Mouse (Mus musculus): ENCODE results near the gene Cdk5r1. TPM values are rescaled to one million over a fixed set of nuclear protein-coding genes. Genes with fewer than 3 reads are reported as not detected.

Cdk5r1 gene
- polyA plus RNA-seq, 1 experiment from 2014 or later, result 2.0 TPM

DNA sequence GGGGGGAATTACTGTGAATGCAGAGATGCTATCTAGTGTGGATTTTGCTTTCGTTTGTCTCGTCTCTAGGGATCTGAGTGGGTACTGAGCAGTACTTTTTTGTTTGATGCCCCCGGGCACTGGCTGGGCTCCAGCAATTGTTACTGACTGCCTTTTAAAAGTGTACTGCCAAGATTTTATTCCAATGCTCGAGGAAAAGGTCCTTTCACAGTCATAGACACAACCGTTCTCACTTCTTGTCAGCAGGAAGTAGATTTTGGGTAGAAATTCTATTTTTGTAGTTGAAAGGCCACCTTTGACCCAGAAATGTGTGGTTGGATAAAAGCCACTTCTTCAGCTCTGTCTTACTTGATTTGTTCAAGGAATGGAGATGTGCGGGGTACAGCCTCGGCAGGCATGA lies 37.0 kb downstream of the Cdk5r1 start:
- 66% methylated on average over 7 of the region's 7 CpGs for WGBS
- no peak for ATAC-seq (ENCODE audit: insufficient number of reproducible peaks, insufficient read depth, low FRiP score, low read depth)
- peaks cover 12% of the 10 kb centered on the region; the same call in 1 of the 2 replicates for H3K4me1 ChIP-seq (ENCODE audit: control insufficient read depth, insufficient read depth, low read length)
- H3K36me3 ChIP-seq (ENCODE audit: control insufficient read depth, insufficient read depth, low read length), result no peaks in the 10 kb centered on the region
- no peaks in the 10 kb centered on the region for H3K27me3 ChIP-seq (ENCODE audit: control insufficient read depth, insufficient read depth, low read length)
- H3K9ac ChIP-seq (replicated peaks; ENCODE audit: low read depth, low read length), result no peak overlapping the region
- H3K4me3 ChIP-seq (ENCODE audit: low read depth, low read length), result no peak overlapping the region
- H3K27ac ChIP-seq (ENCODE audit: low read length), result no peak overlapping the region
- H3K9me3 ChIP-seq (ENCODE audit: control insufficient read depth, low read depth, low read length), result no peaks in the 10 kb centered on the region
- H3K4me2 ChIP-seq (replicated peaks; ENCODE audit: low read depth, low read length), result no peak overlapping the region

DNA sequence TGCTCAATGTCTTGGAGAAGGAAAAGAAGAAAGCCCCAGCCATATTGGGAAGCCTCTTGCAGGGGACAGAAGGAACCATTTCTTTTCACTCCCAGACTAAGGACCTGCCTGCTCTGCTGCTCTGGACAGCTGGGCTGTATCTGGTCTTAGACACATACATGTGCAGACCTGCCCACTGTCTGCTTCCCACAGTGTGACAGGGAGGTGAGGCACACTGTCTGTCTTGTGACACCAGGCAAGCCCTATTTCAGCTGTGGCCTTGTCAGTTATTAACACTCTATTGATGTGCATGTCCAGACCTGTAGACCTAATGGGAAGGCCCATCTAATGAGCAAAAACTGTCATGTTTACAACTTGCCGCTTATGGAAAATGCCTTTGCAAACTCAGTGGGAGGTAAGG lies 38.5 kb downstream of the Cdk5r1 start:
- H3K27me3 ChIP-seq (ENCODE audit: control insufficient read depth, insufficient read depth, low read length), result no peaks in the 10 kb centered on the region
- 24% methylated on average over 1 of the region's 1 CpGs for WGBS
- no peak overlapping the region for H3K9ac ChIP-seq (replicated peaks; ENCODE audit: low read depth, low read length)
- no peak overlapping the region for H3K4me2 ChIP-seq (replicated peaks; ENCODE audit: low read depth, low read length)
- H3K9me3 ChIP-seq (ENCODE audit: control insufficient read depth, low read depth, low read length), result no peaks in the 10 kb centered on the region
- no peak for ATAC-seq (ENCODE audit: insufficient number of reproducible peaks, insufficient read depth, low FRiP score, low read depth)
- H3K4me3 ChIP-seq (ENCODE audit: low read depth, low read length), result no peak overlapping the region
- H3K27ac ChIP-seq (ENCODE audit: low read length), result no peak overlapping the region; the same call in 1 of the 2 replicates
- peaks cover 15% of the 10 kb centered on the region; the same call in 1 of the 2 replicates for H3K4me1 ChIP-seq (ENCODE audit: control insufficient read depth, insufficient read depth, low read length)
- no peaks in the 10 kb centered on the region for H3K36me3 ChIP-seq (ENCODE audit: control insufficient read depth, insufficient read depth, low read length)

DNA sequence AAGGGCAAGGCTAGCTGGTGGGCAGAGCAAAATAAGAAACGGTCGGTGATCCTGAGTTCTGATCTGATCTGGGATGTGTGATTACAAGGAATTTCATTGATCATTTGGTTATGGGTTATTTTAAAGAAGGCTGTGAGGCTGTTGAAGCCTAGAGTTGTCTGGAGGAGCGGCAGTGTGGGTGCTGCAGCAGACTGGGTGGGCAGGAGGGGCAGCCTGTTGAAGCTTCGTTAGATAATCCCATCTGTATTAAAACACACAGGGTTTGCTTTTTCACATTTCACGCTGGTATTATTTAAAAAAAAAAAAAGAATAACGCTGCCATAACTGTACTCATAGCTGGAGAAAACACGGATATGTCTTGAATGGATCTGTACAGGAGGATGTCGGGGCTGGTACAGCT lies 39.1 kb downstream of the Cdk5r1 start:
- no peak overlapping the region for H3K4me3 ChIP-seq (ENCODE audit: low read depth, low read length)
- no peaks in the 10 kb centered on the region for H3K9me3 ChIP-seq (ENCODE audit: control insufficient read depth, low read depth, low read length)
- no peaks in the 10 kb centered on the region for H3K27me3 ChIP-seq (ENCODE audit: control insufficient read depth, insufficient read depth, low read length)
- WGBS, result 79% methylated on average over 8 of the region's 8 CpGs
- H3K4me2 ChIP-seq (replicated peaks; ENCODE audit: low read depth, low read length), result no peak overlapping the region
- H3K27ac ChIP-seq (ENCODE audit: low read length), result no peak overlapping the region
- peaks cover 15% of the 10 kb centered on the region; the same call in 1 of the 2 replicates for H3K4me1 ChIP-seq (ENCODE audit: control insufficient read depth, insufficient read depth, low read length)
- ATAC-seq (ENCODE audit: insufficient number of reproducible peaks, insufficient read depth, low FRiP score, low read depth), result no peak
- no peak overlapping the region for H3K9ac ChIP-seq (replicated peaks; ENCODE audit: low read depth, low read length)
- no peaks in the 10 kb centered on the region for H3K36me3 ChIP-seq (ENCODE audit: control insufficient read depth, insufficient read depth, low read length)

DNA sequence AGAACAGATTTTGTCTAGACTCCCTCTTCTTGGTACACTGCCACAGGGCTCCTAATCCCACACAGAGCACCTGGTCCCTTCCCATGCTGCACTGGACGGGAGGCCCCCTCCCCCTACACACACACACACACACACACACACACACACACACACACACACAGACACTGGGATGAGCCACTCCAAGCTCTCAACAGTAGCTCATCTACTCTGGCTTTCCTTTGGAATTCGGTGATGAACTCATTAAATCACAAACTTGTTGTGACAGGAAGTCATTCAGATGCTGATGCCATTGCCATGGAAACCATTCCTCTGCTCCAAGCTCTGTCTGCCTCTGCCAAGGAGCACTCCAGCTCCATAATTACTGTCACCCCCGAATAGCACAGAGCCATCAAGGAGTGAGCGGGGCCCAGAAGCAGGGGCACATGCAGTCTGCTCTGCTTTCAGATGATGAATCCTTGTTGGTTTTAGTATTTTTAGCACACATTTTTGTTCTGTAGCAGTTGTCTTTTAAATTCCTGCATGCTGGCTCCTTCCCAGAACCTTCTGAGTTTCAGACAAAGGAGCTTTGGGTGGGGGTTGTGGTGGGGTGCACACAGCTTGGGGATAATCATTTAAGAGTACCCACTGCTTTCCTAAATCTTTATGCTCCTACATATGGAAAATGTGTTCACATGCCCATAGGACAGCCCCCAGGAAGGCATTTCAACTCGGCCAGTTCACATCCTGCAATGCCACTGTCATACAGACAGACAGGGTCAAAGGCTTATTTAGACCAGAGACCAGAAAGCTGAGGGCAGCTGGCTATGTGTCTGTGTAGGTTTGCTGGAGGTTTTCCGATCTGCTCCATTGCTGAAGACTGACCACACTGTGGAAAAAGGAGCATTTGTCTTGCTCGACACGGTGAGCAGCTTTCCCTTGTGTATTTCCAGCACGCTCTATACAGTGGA lies 41.9 kb downstream of the Cdk5r1 start:
- H3K4me3 ChIP-seq (ENCODE audit: low read depth, low read length), result no peak overlapping the region
- peaks cover 15% of the 10 kb centered on the region; the same call in 1 of the 2 replicates for H3K4me1 ChIP-seq (ENCODE audit: control insufficient read depth, insufficient read depth, low read length)
- no peak overlapping the region for H3K9ac ChIP-seq (replicated peaks; ENCODE audit: low read depth, low read length)
- no peak for ATAC-seq (ENCODE audit: insufficient number of reproducible peaks, insufficient read depth, low FRiP score, low read depth)
- 42% methylated on average over 9 of the region's 9 CpGs for WGBS
- no peaks in the 10 kb centered on the region for H3K9me3 ChIP-seq (ENCODE audit: control insufficient read depth, low read depth, low read length)
- no peak overlapping the region for H3K27ac ChIP-seq (ENCODE audit: low read length)
- H3K36me3 ChIP-seq (ENCODE audit: control insufficient read depth, insufficient read depth, low read length), result no peaks in the 10 kb centered on the region
- no peaks in the 10 kb centered on the region for H3K27me3 ChIP-seq (ENCODE audit: control insufficient read depth, insufficient read depth, low read length)
- H3K4me2 ChIP-seq (replicated peaks; ENCODE audit: low read depth, low read length), result no peak overlapping the region

DNA sequence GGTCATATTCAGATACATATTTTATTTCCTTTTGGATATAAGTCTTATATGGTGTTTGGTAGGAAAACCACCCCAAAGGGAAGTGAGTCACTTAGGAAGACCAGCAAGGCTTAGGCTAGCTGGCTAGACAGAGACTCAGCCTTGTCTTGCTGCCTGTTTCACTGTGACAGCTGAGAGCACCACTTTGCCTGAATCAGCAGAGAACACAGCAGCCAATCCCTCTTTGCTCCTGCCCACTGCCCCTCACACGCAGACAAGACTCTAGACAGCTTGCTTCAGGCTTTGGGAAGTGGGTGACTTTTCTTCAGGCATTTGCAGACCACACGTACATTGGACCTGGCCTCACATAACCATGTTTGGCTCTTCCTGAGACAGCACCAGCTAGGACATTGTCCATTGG lies 44.3 kb downstream of the Cdk5r1 start:
- 0 out of 2 replicates have a peak, but pooled peaks cover 6% of the 10 kb centered on the region for H3K4me1 ChIP-seq (ENCODE audit: control insufficient read depth, insufficient read depth, low read length)
- H3K9me3 ChIP-seq (ENCODE audit: control insufficient read depth, low read depth, low read length), result no peaks in the 10 kb centered on the region
- ATAC-seq (ENCODE audit: insufficient number of reproducible peaks, insufficient read depth, low FRiP score, low read depth), result no peak
- 72% methylated on average over 2 of the region's 2 CpGs for WGBS
- H3K27ac ChIP-seq (ENCODE audit: low read length), result no peak overlapping the region
- H3K36me3 ChIP-seq (ENCODE audit: control insufficient read depth, insufficient read depth, low read length), result no peaks in the 10 kb centered on the region
- H3K4me3 ChIP-seq (ENCODE audit: low read depth, low read length), result no peak overlapping the region
- H3K4me2 ChIP-seq (replicated peaks; ENCODE audit: low read depth, low read length), result no peak overlapping the region
- no peaks in the 10 kb centered on the region for H3K27me3 ChIP-seq (ENCODE audit: control insufficient read depth, insufficient read depth, low read length)
- no peak overlapping the region for H3K9ac ChIP-seq (replicated peaks; ENCODE audit: low read depth, low read length)

DNA sequence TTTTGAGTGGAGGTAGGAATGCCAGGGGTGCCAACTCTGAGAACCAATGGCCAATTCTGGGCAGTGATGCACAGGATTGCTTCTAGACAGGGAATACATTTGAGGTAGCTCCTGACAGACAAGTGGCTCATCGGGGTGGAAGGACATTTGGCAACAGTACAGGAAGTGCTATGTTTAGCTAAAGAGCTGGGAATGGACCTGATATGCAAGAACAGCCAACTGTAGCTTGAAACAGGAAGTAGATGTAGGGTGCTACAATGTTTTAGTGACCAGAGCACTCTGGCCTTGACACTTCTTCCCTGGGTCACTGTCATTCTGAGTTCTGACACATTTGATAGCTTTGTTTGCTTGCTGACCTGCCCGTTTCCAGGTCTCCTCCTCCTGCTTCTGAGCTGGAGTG lies 46.0 kb downstream of the Cdk5r1 start:
- no peak for ATAC-seq (ENCODE audit: insufficient number of reproducible peaks, insufficient read depth, low FRiP score, low read depth)
- WGBS, result 38% methylated on average over 2 of the region's 2 CpGs
- no peak overlapping the region for H3K27ac ChIP-seq (ENCODE audit: low read length)
- no peaks in the 10 kb centered on the region for H3K27me3 ChIP-seq (ENCODE audit: control insufficient read depth, insufficient read depth, low read length)
- no peak overlapping the region for H3K4me2 ChIP-seq (replicated peaks; ENCODE audit: low read depth, low read length)
- 0 out of 2 replicates have a peak, but pooled peaks cover 6% of the 10 kb centered on the region for H3K4me1 ChIP-seq (ENCODE audit: control insufficient read depth, insufficient read depth, low read length)
- no peaks in the 10 kb centered on the region for H3K9me3 ChIP-seq (ENCODE audit: control insufficient read depth, low read depth, low read length)
- no peak overlapping the region for H3K9ac ChIP-seq (replicated peaks; ENCODE audit: low read depth, low read length)
- H3K4me3 ChIP-seq (ENCODE audit: low read depth, low read length), result no peak overlapping the region
- no peaks in the 10 kb centered on the region for H3K36me3 ChIP-seq (ENCODE audit: control insufficient read depth, insufficient read depth, low read length)

DNA sequence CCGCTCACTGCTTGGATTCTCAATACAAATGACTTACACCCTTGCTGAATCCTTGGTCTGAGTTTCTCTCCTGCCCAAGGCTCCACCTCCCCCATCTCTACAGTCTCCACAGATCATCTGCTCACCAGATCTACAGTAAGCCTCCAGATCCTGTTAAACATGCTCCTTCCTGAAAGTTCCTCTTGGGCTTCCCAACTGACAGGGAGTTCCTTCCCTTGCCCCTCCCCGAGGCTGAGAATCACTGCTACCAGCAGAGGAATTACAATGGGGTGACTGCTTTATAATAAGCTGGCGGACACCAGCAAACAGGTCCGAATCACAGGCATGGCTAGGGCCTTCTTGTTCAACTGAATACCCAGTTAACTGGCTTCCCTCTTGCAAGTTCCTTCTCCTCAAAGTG lies 46.6 kb downstream of the Cdk5r1 start:
- Histone ChIP-seq H3K4me2 (replicated peaks; ENCODE audit: low read depth, low read length) (no peak overlapping the region), H3K4me1 (ENCODE audit: control insufficient read depth, insufficient read depth, low read length) (0 out of 2 replicates have a peak, but pooled peaks cover 6% of the 10 kb centered on the region), H3K9ac (replicated peaks; ENCODE audit: low read depth, low read length) (no peak overlapping the region), H3K4me3 (ENCODE audit: low read depth, low read length) (no peak overlapping the region), H3K9me3 (ENCODE audit: control insufficient read depth, low read depth, low read length) (no peaks in the 10 kb centered on the region), H3K27ac (ENCODE audit: low read length) (no peak overlapping the region), H3K36me3 (ENCODE audit: control insufficient read depth, insufficient read depth, low read length) (no peaks in the 10 kb centered on the region), H3K27me3 (ENCODE audit: control insufficient read depth, insufficient read depth, low read length) (no peaks in the 10 kb centered on the region)
- no peak for ATAC-seq (ENCODE audit: insufficient number of reproducible peaks, insufficient read depth, low FRiP score, low read depth)
- 72% methylated on average over 4 of the region's 4 CpGs for WGBS

DNA sequence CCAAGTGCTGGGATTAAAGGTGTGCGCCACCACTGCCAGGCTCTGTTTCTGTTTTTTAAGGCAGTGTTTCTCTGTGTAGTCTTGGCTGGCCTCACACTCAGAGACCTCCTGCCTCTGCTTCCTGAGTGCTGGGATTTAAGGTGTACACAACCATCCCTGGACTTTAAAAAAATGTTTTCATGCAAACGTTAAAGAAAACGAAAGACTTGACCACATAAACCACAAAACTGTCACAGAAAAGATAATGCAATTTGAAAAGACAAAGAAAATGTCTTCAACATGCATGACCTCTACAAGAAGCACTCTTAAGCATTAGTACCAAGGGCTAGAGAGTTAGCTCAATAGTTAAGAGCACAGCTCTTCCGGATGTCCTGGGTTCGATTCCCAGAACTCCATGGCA lies 47.4 kb downstream of the Cdk5r1 start:
- no peak overlapping the region for H3K4me3 ChIP-seq (ENCODE audit: low read depth, low read length)
- H3K9me3 ChIP-seq (ENCODE audit: control insufficient read depth, low read depth, low read length), result no peaks in the 10 kb centered on the region
- ATAC-seq (ENCODE audit: insufficient number of reproducible peaks, insufficient read depth, low FRiP score, low read depth), result no peak
- no peak overlapping the region for H3K9ac ChIP-seq (replicated peaks; ENCODE audit: low read depth, low read length)
- 89% methylated on average over 5 of the region's 5 CpGs for WGBS
- no peak overlapping the region for H3K27ac ChIP-seq (ENCODE audit: low read length)
- no peaks in the 10 kb centered on the region for H3K36me3 ChIP-seq (ENCODE audit: control insufficient read depth, insufficient read depth, low read length)
- no peaks in the 10 kb centered on the region for H3K27me3 ChIP-seq (ENCODE audit: control insufficient read depth, insufficient read depth, low read length)
- no peaks in the 10 kb centered on the region for H3K4me1 ChIP-seq (ENCODE audit: control insufficient read depth, insufficient read depth, low read length)
- no peak overlapping the region for H3K4me2 ChIP-seq (replicated peaks; ENCODE audit: low read depth, low read length)

All from stomach, embryonic 14.5 days (tissue).